Mouse (Mus musculus): ENCODE measurements around the gene Kidins220.

DNA sequence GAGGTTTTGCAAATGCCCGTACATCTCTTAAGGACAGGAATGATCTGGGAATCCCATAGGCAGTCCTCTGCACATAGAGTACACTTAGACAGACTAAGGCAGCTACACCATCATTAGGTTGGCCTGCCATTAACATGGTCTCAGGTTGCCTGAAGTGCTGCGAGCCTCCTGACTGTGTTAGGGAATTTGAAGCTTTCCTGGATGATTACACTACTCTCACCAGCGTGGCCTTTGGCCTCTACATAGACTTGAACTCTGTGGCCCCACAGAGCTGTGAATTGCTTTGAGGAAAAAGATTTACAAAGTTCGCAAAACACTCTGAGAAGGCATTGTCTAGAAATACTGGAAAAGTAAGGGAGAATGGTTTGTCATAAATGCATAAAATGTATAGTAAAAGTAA is 69.9 kb downstream of the Kidins220 start:
- TF ChIP-seq CTCF (IDR thresholded peaks at IDR 0.05; ENCODE audit: low read depth, low read length) (no peak), POLR2A (IDR thresholded peaks at IDR 0.05; ENCODE audit: extremely low read depth, insufficient read depth, low read length) (no peak)

Measured in liver, adult 2 months (tissue).